Mouse (Mus musculus) forebrain, postnatal 0 days (tissue): ENCODE data around the gene Ces2h. TPM values are rescaled to one million over a fixed set of nuclear protein-coding genes. Genes with fewer than 3 reads are reported as not detected.

Source experiments
- ATAC-seq: fragments of 200-750 bp; cut with Nextera tagmentation; 2 replicates; pipeline ENCODE4 v1.8.0; 2017; ENCODE audit warnings: mild to moderate bottlenecking, moderate library complexity
- DNase-seq: peaks from one replicate; pipeline ENCODE4 v3.0.0-alpha.2; 2015
- H3K27ac ChIP-seq: fragments of 300-500 bp; sonication (generic); 2 replicates; pipeline ENCODE4 v1.5.1; 2014; ENCODE audit warnings: low read depth, mild to moderate bottlenecking, antibody characterized with exemption, low read length, moderate library complexity, mixed read lengths
- H3K27me3 ChIP-seq: fragments of 300-500 bp; sonication (generic); 2 replicates; pipeline ENCODE4 v1.6.1; 2014; ENCODE audit warnings: mild to moderate bottlenecking, low read length, mixed read lengths; ENCODE audit not compliant: insufficient read depth
- H3K36me3 ChIP-seq: fragments of 300-500 bp; sonication (generic); 2 replicates; pipeline ENCODE4 v1.6.1; 2014; ENCODE audit warnings: mild to moderate bottlenecking, moderate library complexity; ENCODE audit not compliant: insufficient read depth
- H3K4me1 ChIP-seq: fragments of 300-500 bp; sonication (generic); 2 replicates; pipeline ENCODE4 v1.6.1; 2014; ENCODE audit warnings: antibody characterized with exemption; ENCODE audit not compliant: insufficient read depth
- H3K4me2 ChIP-seq: fragments of 300-500 bp; sonication (generic); 2 replicates; pipeline ENCODE4 v1.6.1; 2014; ENCODE audit warnings: low read depth, mild to moderate bottlenecking, moderate library complexity
- H3K4me3 ChIP-seq: fragments of 300-500 bp; sonication (generic); 2 replicates; pipeline ENCODE4 v1.5.1; 2014; ENCODE audit warnings: low read depth, low read length, mixed read lengths
- H3K9ac ChIP-seq: fragments of 300-500 bp; sonication (generic); 2 replicates; pipeline ENCODE4 v1.6.1; 2014; ENCODE audit warnings: mild to moderate bottlenecking
- H3K9me3 ChIP-seq: fragments of 300-500 bp; sonication (generic); 2 replicates; pipeline ENCODE4 v1.6.1; 2016; ENCODE audit warnings: low read length
- CTCF ChIP-seq: sonication (generic); IDR thresholded peaks from 2 replicates; pipeline ENCODE4 v1.5.1; 2016; ENCODE audit warnings: antibody characterized with exemption, control low read depth, low read depth
- WGBS: fragments of 180-500 bp; shearing (Covaris S2); extraction: QIAGEN DNeasy Blood & Tissue Kit; methylation state at CpG from one replicate; pipeline ENCODE4 v1.1.7; 2014; 5-methylcytosine and 5-hydroxymethylcytosine counted together
- polyA plus RNA-seq: library from polyadenylated mRNA; unstranded; fragments of >200 nt; fragmentation: Nextera tagmentation; extraction: Ambion mirVana; gene quantifications from 2 replicates; pipeline ENCODE4 v1.2.1, GENCODE M21; 2015
- total RNA-seq: library from RNA; depleted of rRNA; stranded (reverse); fragments of >200 nt; gene quantifications from 2 replicates; pipeline ENCODE4 v1.2.3, GENCODE M21; 2014

Ces2h gene
- total and polyA plus RNA-seq, 2 experiments from 2014 or later, result not detected

- H3K4me3 ChIP-seq, result no peak overlapping the region
- WGBS, result 88% methylated on average over 6 of the region's 6 CpGs
These were observed 1.5 kb upstream of the Ces2h start for GRCm38 (mm10) chr8:104999183-104999582.

GRCm38 (mm10) chr8:105010000-105010399 is 9.3 kb downstream of the Ces2h start:
- 91% methylated on average over 2 of the region's 2 CpGs for WGBS
- no peak for TF ChIP-seq CTCF

More at GRCm38 (mm10) chr8:104999183-104999582, 1.5 kb upstream of the Ces2h start:
- no peak overlapping the region for H3K4me2 ChIP-seq
- H3K9ac ChIP-seq, result no peak overlapping the region
- DNase-seq (no peak), ATAC-seq (no peak)
- no peaks in the 10 kb centered on the region for H3K36me3 ChIP-seq
- no peaks in the 10 kb centered on the region for H3K4me1 ChIP-seq
- no peaks in the 10 kb centered on the region for H3K27me3 ChIP-seq
- TF ChIP-seq CTCF, result no peak
- H3K9me3 ChIP-seq, result no peaks in the 10 kb centered on the region
- no peak overlapping the region for H3K27ac ChIP-seq

DNA sequence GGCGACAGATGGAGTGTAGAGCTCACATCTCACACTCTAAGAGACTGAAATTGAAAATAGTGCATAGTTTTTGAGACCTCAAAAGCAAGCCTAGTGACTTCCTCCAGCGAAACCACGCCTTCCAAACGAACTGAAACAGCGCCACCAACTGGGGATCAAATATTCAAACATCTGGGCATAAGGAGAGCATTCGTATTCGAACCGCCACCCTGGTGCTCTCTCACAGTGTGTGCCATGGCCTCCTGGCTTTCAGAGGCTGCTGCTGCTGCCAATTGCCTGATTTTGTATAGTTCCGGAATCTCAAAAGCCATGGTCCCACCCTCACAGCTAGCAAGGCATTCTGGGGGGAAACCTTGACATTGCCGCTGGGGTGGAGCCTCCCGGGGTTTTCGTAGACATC is 10.5 kb downstream of the Ces2h start:
- H3K27me3 ChIP-seq, result no peaks in the 10 kb centered on the region
- H3K4me1 ChIP-seq, result no peaks in the 10 kb centered on the region
- 79% methylated on average over 12 of the region's 12 CpGs for WGBS
- no peak overlapping the region for H3K9ac ChIP-seq
- H3K27ac ChIP-seq, result no peak overlapping the region
- no peak overlapping the region for H3K4me3 ChIP-seq
- H3K36me3 ChIP-seq, result no peaks in the 10 kb centered on the region
- H3K9me3 ChIP-seq, result no peaks in the 10 kb centered on the region
- no peak overlapping the region for H3K4me2 ChIP-seq
- no peak for TF ChIP-seq CTCF
- DNase-seq (no peak), ATAC-seq (no peak)

More at GRCm38 (mm10) chr8:105010000-105010399, 9.3 kb downstream of the Ces2h start:
- no peaks in the 10 kb centered on the region for H3K4me1 ChIP-seq
- no peak overlapping the region for H3K4me3 ChIP-seq
- H3K36me3 ChIP-seq, result no peaks in the 10 kb centered on the region
- ATAC-seq (no peak), DNase-seq (no peak)
- no peaks in the 10 kb centered on the region for H3K27me3 ChIP-seq
- H3K9ac ChIP-seq, result no peak overlapping the region
- no peak overlapping the region for H3K4me2 ChIP-seq
- no peak overlapping the region for H3K27ac ChIP-seq
- no peaks in the 10 kb centered on the region for H3K9me3 ChIP-seq

GRCm38 (mm10) chr8:105014391-105014790 is 13.7 kb downstream of the Ces2h start:
- 87% methylated on average over 5 of the region's 5 CpGs for WGBS

DNA sequence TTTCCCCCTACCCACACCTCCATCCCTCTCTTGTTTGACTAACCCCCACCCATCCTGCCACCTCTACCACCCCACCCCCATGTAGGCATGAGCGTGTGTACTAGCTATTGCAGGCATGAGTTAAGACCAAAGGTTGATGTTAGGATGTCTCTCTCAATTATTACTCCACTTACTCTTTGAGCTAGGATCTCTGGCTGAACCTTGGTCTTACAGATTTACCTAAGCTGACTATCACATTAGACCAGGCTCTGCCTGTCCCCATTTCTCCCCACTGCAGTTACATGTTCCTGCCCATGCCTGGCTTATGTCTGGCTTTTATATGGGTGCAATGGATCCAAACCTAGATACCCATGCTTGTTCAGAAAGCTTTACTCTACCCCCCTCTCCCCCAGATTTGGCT is 21.3 kb downstream of the Ces2h start:
- no peak for DNase-seq
- Histone ChIP-seq H3K36me3 (no peaks in the 10 kb centered on the region), H3K4me2 (no peak overlapping the region), H3K9me3 (no peaks in the 10 kb centered on the region), H3K9ac (no peak overlapping the region), H3K4me3 (no peak overlapping the region), H3K4me1 (no peaks in the 10 kb centered on the region), H3K27ac (no peak overlapping the region), H3K27me3 (no peaks in the 10 kb centered on the region)
- ATAC-seq, result no peak
- 90% methylated on average over 1 of the region's 1 CpGs for WGBS
- TF ChIP-seq CTCF, result no peak

More at GRCm38 (mm10) chr8:105014391-105014790, 13.7 kb downstream of the Ces2h start:
- Histone ChIP-seq H3K9me3 (no peaks in the 10 kb centered on the region), H3K36me3 (no peaks in the 10 kb centered on the region), H3K4me3 (no peak overlapping the region), H3K4me1 (no peaks in the 10 kb centered on the region), H3K4me2 (no peak overlapping the region), H3K27ac (no peak overlapping the region), H3K27me3 (no peaks in the 10 kb centered on the region), H3K9ac (no peak overlapping the region)
- ATAC-seq, result no peak
- TF ChIP-seq CTCF, result no peak
- DNase-seq, result no peak

- Histone ChIP-seq H3K9me3 (no peaks in the 10 kb centered on the region), H3K4me1 (no peaks in the 10 kb centered on the region), H3K27ac (no peak overlapping the region), H3K4me2 (no peak overlapping the region), H3K36me3 (no peaks in the 10 kb centered on the region), H3K9ac (no peak overlapping the region), H3K27me3 (no peaks in the 10 kb centered on the region), H3K4me3 (no peak overlapping the region)
- no peak for TF ChIP-seq CTCF
- DNase-seq (peak; percentile 1), ATAC-seq (no peak)
- WGBS, result 29% methylated on average over 1 of the region's 1 CpGs
These were observed 22.4 kb downstream of the Ces2h start for GRCm38 (mm10) chr8:105023087-105023486.

DNA sequence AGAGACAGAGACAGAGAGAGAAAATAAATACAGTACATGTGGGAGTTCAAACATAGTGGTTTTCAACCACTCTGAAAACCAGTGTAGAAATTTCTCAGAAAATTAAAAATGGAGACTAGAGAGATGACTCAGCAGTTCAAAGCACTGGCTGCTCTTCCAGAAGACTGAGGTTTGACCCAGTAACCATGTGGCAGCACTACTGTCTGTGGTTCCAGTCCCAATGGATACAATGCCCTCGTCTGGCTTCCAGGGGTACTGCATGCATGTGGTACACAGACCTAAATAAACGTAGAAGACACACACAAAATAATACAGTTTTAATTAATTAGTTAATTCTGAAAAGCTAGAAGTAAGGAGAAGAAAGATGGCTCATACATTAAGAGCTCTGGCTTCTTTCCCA is 24.4 kb downstream of the Ces2h start:
- no peak for DNase-seq

More for the DNA sequence above, 24.4 kb downstream of the Ces2h start:
- Histone ChIP-seq H3K27me3 (no peaks in the 10 kb centered on the region), H3K27ac (no peak overlapping the region), H3K4me3 (no peak overlapping the region), H3K9ac (no peak overlapping the region), H3K4me1 (no peaks in the 10 kb centered on the region), H3K9me3 (no peaks in the 10 kb centered on the region), H3K36me3 (no peaks in the 10 kb centered on the region), H3K4me2 (no peak overlapping the region)
- ATAC-seq, result no peak
- peak; percentile 25 for TF ChIP-seq CTCF
- WGBS, result 72% methylated on average over 2 of the region's 2 CpGs
